Mouse (Mus musculus) cerebellum, adult 9-11 months (tissue): ENCODE data around the gene Rpl9-ps1.

Experiments used
- DNase-seq: peaks from one replicate; pipeline ENCODE4 v3.0.0; 2022

The Rpl9-ps1 gene

GRCm38 (mm10) chr11:83619037-83619436, 26.4 kb downstream of the Rpl9-ps1 start:
- DNase-seq = no peak

- DNase-seq = no peak
Observed at GRCm38 (mm10) chr11:83618238-83618637, 27.2 kb downstream of the Rpl9-ps1 start.

- no peak for DNase-seq
Observed at GRCm38 (mm10) chr11:83616586-83616985, 28.8 kb downstream of the Rpl9-ps1 start.

- no peak for DNase-seq
Observed at GRCm38 (mm10) chr11:83610900-83611299, 34.5 kb downstream of the Rpl9-ps1 start.

GRCm38 (mm10) chr11:83606396-83606795, 39.0 kb downstream of the Rpl9-ps1 start:
- no peak for DNase-seq

- no peak for DNase-seq
Observed at GRCm38 (mm10) chr11:83605535-83605934, 39.9 kb downstream of the Rpl9-ps1 start.

- no peak for DNase-seq
Observed at GRCm38 (mm10) chr11:83604698-83605097, 40.7 kb downstream of the Rpl9-ps1 start.

GRCm38 (mm10) chr11:83603399-83603798, 42.0 kb downstream of the Rpl9-ps1 start:
- no peak for DNase-seq

GRCm38 (mm10) chr11:83600576-83600975, 44.8 kb downstream of the Rpl9-ps1 start:
- DNase-seq = no peak

GRCm38 (mm10) chr11:83598991-83599390, 46.4 kb downstream of the Rpl9-ps1 start:
- DNase-seq = no peak

GRCm38 (mm10) chr11:83598207-83598837, 47.1 kb downstream of the Rpl9-ps1 start:
- DNase-seq = no peak

- no peak for DNase-seq
Observed at GRCm38 (mm10) chr11:83597796-83598195, 47.6 kb downstream of the Rpl9-ps1 start.

GRCm38 (mm10) chr11:83595669-83596455, 49.6 kb downstream of the Rpl9-ps1 start:
- DNase-seq = no peak
